9 mouse cellular contexts compared by ENCODE assay signal in the genomic region with DNA sequence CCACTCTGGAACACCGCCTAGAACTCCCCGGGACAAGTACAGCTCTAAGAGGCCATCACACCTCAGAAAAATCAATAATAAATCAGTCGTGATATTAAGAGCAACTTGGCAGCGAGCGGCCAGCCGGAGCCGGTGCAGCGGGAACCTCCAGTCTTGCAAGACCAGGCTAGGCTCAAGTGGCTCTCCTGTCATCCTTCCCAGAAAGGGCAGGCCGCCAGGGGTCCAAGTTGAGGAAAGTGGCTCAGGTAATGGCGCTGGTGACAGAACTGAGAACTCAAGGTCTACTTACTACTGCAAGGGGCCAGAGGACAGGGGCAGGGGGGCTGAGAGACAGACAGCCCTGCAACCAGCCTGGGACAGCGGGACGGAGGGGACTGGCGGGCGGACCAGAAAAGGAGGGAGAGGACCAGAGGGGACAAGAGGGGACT. TPM values are rescaled to one million over a fixed set of nuclear protein-coding genes. Genes with fewer than 3 reads are reported as not detected.
DNase-seq lines count a peak whose midpoint lies in the region; ATAC-seq lines count a peak whose summit lies in the region.
"Had no signal": no experiment of that assay in that cellular context is flagged by ENCODE, and none has a peak within 500 bp of the region (broad histone marks: within the 10 kb centered on the region; RNA-seq: fewer than 3 reads in every experiment).

No protein-coding gene starts in this region.

- H3K36me3 ChIP-seq in kidney, embryonic 14.5 days (ENCODE audit: control insufficient read depth, insufficient read depth, low read length): no peaks in the 10 kb centered on the region
- H3K36me3 ChIP-seq in lung, embryonic 16.5 days (ENCODE audit: control insufficient read depth, insufficient read depth, low read length): no peaks in the 10 kb centered on the region

- WGBS in kidney, embryonic 14.5 days: 2% methylated on average over 14 of the region's 14 CpGs
- 2% methylated on average over 14 of the region's 14 CpGs for WGBS in lung, embryonic 16.5 days

- peak overlapping the region; percentile 69 for H3K9ac ChIP-seq in kidney, embryonic 14.5 days (ENCODE audit: low read depth, low read length)
- peak overlapping the region; percentile 75 for H3K9ac ChIP-seq in lung, embryonic 16.5 days (ENCODE audit: low read length)

- H3K9me3 ChIP-seq in kidney, embryonic 14.5 days (ENCODE audit: control insufficient read depth, low read length): no peaks in the 10 kb centered on the region
- H3K9me3 ChIP-seq in lung, embryonic 16.5 days (ENCODE audit: control insufficient read depth, low read length): no peaks in the 10 kb centered on the region

- H3K4me3 ChIP-seq in kidney, embryonic 14.5 days (ENCODE audit: low read length): peak overlapping the region; percentile 64
- peak overlapping the region; percentile 62 for H3K4me3 ChIP-seq in lung, embryonic 16.5 days (ENCODE audit: low read length)

- H3K4me2 ChIP-seq in kidney, embryonic 14.5 days (replicated peaks; ENCODE audit: low read depth, low read length): peak overlapping the region; percentile 81
- peak overlapping the region; percentile 46 for H3K4me2 ChIP-seq in lung, embryonic 16.5 days (ENCODE audit: low read depth, low read length)

- H3K4me1 ChIP-seq in kidney, embryonic 14.5 days (ENCODE audit: control insufficient read depth, insufficient read depth, low read length): peaks cover 10% of the 10 kb centered on the region; the same call in 1 of the 2 replicates
- H3K4me1 ChIP-seq in lung, embryonic 16.5 days (replicated peaks; ENCODE audit: control insufficient read depth, insufficient read depth, low read length): peaks cover 18% of the 10 kb centered on the region

- peak; percentile 37 for DNase-seq in right cerebral cortex, adult 18-20 months
- DNase-seq in right cerebral cortex, postnatal 36 days (ENCODE audit: low spot score in 2 of 2): no peak
- DNase-seq in gonadal fat pad, adult 2 months (ENCODE audit: low read depth): peak; percentile 26
- peak; percentile 43 for DNase-seq in right cerebral cortex, postnatal 14 days
- DNase-seq in spleen, adult 12 weeks (ENCODE audit: low spot score): no peak

- H3K27me3 ChIP-seq in kidney, embryonic 14.5 days (ENCODE audit: control insufficient read depth, insufficient read depth, low read length): 0 out of 2 replicates have a peak, but pooled peaks cover 3% of the 10 kb centered on the region
- H3K27me3 ChIP-seq in lung, embryonic 16.5 days (ENCODE audit: control insufficient read depth, insufficient read depth, low read depth, low read length): no peaks in the 10 kb centered on the region

- H3K27ac ChIP-seq in kidney, embryonic 14.5 days (ENCODE audit: low read depth, low read length): peak overlapping the region; percentile 51; the same call in 1 of the 2 replicates
- peak overlapping the region; percentile 84 for H3K27ac ChIP-seq in lung, embryonic 16.5 days (ENCODE audit: low read length)

- 0 out of 2 replicates have a peak, but pooled peaks have one; percentile 2 for ATAC-seq in common myeloid progenitor, adult 5-6 weeks (replicated peaks; ENCODE audit: low read depth, poor library complexity, severe bottlenecking)
- peak; percentile 71 for ATAC-seq in kidney, embryonic 14.5 days (ENCODE audit: low FRiP score, low TSS enrichment)
- ATAC-seq in lung, embryonic 16.5 days (ENCODE audit: low read depth): peak; percentile 68

RNA-seq across cellular contexts. Expression of a gene that starts 0.8 kb away (rescaled TPM):
- total RNA-seq in common myeloid progenitor, adult 5-6 weeks (2017): 26.0 and 27.2 TPM in 2 replicates
- 8.5 and 11.2 TPM in 2 replicates for polyA plus RNA-seq in gonadal fat pad, adult 2 months (2012; rRNA removed)
- 7.7 and 9.9 TPM in 2 replicates for polyA plus RNA-seq in kidney, embryonic 14.5 days (2014; fragmentation: Nextera tagmentation; extraction: Ambion mirVana)
- polyA plus RNA-seq in lung, embryonic 16.5 days (2015; fragmentation: Nextera tagmentation; extraction: Ambion mirVana): 19.1 and 21.8 TPM in 2 replicates

RNA-seq across cellular contexts. Expression of a gene that starts 55.1 kb away (rescaled TPM):
- not detected in 2 replicates for total RNA-seq in common myeloid progenitor, adult 5-6 weeks (2017)
- not detected in 2 replicates for polyA plus RNA-seq in gonadal fat pad, adult 2 months (2012; rRNA removed)
- polyA plus RNA-seq in kidney, embryonic 14.5 days (2014; fragmentation: Nextera tagmentation; extraction: Ambion mirVana): not detected in 2 replicates
- polyA plus RNA-seq in lung, embryonic 16.5 days (2015; fragmentation: Nextera tagmentation; extraction: Ambion mirVana): not detected in 2 replicates
- total RNA-seq: left cerebral cortex, adult 18-20 months had no signal

Comparison
In these comparisons a context has a peak if more than half of its experiments do, and no peak if none do; other contexts are left out.
1. DNase-seq: peak in right cerebral cortex, adult 18-20 months (single experiment), gonadal fat pad, adult 2 months (single experiment) and right cerebral cortex, postnatal 14 days (single experiment); none in right cerebral cortex, postnatal 36 days (0 of 2) and spleen, adult 12 weeks (single experiment).
2. ATAC-seq: peak in every context shown above with its lines; median percentile 71 in kidney, embryonic 14.5 days; 68 in lung, embryonic 16.5 days; 2 in common myeloid progenitor, adult 5-6 weeks.